Mouse (Mus musculus): Measurements from ENCODE around the gene Mtmr14. TPM values are rescaled to one million over a fixed set of nuclear protein-coding genes. Genes with fewer than 3 reads are reported as not detected.

Gene Mtmr14
- polyA plus RNA-seq, 1 experiment from 2014 or later: 23.1 TPM

GRCm38 (mm10) chr6:113235141-113235540, 2.5 kb upstream of the Mtmr14 start:
- Histone ChIP-seq H3K36me3 (ENCODE audit: control insufficient read depth, insufficient read depth) (peaks cover under 1% of the 10 kb centered on the region; the same call in 1 of the 2 replicates), H3K4me2 (ENCODE audit: low read depth, low read length) (no peak overlapping the region), H3K4me1 (ENCODE audit: control insufficient read depth, insufficient read depth, low read length) (peaks cover 12% of the 10 kb centered on the region), H3K9ac (ENCODE audit: low read length) (no peak overlapping the region), H3K27ac (ENCODE audit: low read length) (no peak overlapping the region), H3K27me3 (ENCODE audit: control insufficient read depth, insufficient read depth, low read length) (no peaks in the 10 kb centered on the region), H3K9me3 (replicated peaks; ENCODE audit: control insufficient read depth, low read length) (no peaks in the 10 kb centered on the region), H3K4me3 (ENCODE audit: low read length) (no peak overlapping the region)
- WGBS: 53% methylated on average over 5 of the region's 5 CpGs
- no peak for ATAC-seq (replicated peaks; ENCODE audit: extremely low read depth, insufficient read depth, low FRiP score)

DNA sequence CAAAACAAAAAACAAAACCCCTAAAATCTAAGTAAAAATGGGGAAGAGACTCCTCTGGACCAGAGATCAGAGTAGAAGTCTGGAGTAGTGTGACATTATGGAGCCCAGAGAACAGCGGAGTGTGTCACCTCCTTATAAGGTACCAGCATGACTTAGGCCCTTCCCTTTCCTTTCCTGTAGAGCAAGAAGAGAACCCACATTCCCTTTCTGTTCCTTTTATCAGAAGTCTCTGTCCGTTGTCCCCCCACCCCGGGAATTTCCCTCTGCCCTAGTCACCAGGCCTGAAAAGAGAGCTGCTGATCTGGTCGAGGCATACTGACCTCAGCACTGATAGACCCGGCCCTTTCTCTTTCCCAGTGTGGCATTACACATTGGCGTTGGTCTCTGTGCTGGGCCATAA, 799 bp downstream of the Mtmr14 start:
- peak overlapping the region; percentile 83 for H3K4me2 ChIP-seq (ENCODE audit: low read depth, low read length)
- no peaks in the 10 kb centered on the region for H3K27me3 ChIP-seq (ENCODE audit: control insufficient read depth, insufficient read depth, low read length)
- H3K27ac ChIP-seq (ENCODE audit: low read length): no peak overlapping the region
- H3K9me3 ChIP-seq (replicated peaks; ENCODE audit: control insufficient read depth, low read length): no peaks in the 10 kb centered on the region
- peaks cover 12% of the 10 kb centered on the region for H3K4me1 ChIP-seq (ENCODE audit: control insufficient read depth, insufficient read depth, low read length)
- ATAC-seq (replicated peaks; ENCODE audit: extremely low read depth, insufficient read depth, low FRiP score): no peak
- WGBS: 19% methylated on average over 6 of the region's 6 CpGs
- peak overlapping the region; percentile 96 for H3K9ac ChIP-seq (ENCODE audit: low read length)
- peak overlapping the region; percentile 98 for H3K4me3 ChIP-seq (ENCODE audit: low read length)
- H3K36me3 ChIP-seq (ENCODE audit: control insufficient read depth, insufficient read depth): peaks cover 14% of the 10 kb centered on the region; the same call in 1 of the 2 replicates

- Histone ChIP-seq H3K27ac (ENCODE audit: low read length) (no peak overlapping the region), H3K4me1 (ENCODE audit: control insufficient read depth, insufficient read depth, low read length) (peaks cover 9% of the 10 kb centered on the region), H3K27me3 (ENCODE audit: control insufficient read depth, insufficient read depth, low read length) (no peaks in the 10 kb centered on the region), H3K4me3 (ENCODE audit: low read length) (no peak overlapping the region), H3K4me2 (ENCODE audit: low read depth, low read length) (no peak overlapping the region), H3K9me3 (replicated peaks; ENCODE audit: control insufficient read depth, low read length) (no peaks in the 10 kb centered on the region), H3K9ac (ENCODE audit: low read length) (no peak overlapping the region), H3K36me3 (ENCODE audit: control insufficient read depth, insufficient read depth) (peaks cover 16% of the 10 kb centered on the region; the same call in 1 of the 2 replicates)
- ATAC-seq (replicated peaks; ENCODE audit: extremely low read depth, insufficient read depth, low FRiP score): no peak
- WGBS: 63% methylated on average over 1 of the region's 1 CpGs
These were observed 5.1 kb downstream of the Mtmr14 start for GRCm38 (mm10) chr6:113242753-113243152.

DNA sequence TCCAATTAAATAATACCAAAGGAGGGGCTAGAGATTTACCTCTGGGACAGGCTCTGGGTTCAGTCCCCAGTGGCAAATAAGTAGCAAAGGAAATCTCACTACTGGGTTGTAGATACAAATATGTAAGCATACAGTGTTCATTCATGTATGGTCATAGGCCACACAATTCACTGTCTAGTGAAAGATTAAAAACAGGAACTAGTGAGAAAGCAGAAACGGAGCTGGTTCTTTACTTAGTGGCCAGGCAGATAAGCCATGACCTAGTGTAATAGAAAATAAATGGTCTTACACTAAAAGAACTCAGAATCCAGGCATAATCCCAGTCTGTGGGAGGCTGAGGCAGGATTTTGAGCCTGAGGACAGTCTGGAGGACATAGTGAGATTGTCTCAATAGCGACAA, 7.9 kb downstream of the Mtmr14 start:
- ATAC-seq (replicated peaks; ENCODE audit: extremely low read depth, insufficient read depth, low FRiP score): no peak
- H3K4me3 ChIP-seq (ENCODE audit: low read length): no peak overlapping the region
- H3K4me2 ChIP-seq (ENCODE audit: low read depth, low read length): no peak overlapping the region
- H3K27ac ChIP-seq (ENCODE audit: low read length): no peak overlapping the region
- no peaks in the 10 kb centered on the region for H3K27me3 ChIP-seq (ENCODE audit: control insufficient read depth, insufficient read depth, low read length)
- 84% methylated on average over 2 of the region's 2 CpGs for WGBS
- H3K36me3 ChIP-seq (ENCODE audit: control insufficient read depth, insufficient read depth): peaks cover 11% of the 10 kb centered on the region; the same call in 1 of the 2 replicates
- no peaks in the 10 kb centered on the region for H3K4me1 ChIP-seq (ENCODE audit: control insufficient read depth, insufficient read depth, low read length)
- H3K9me3 ChIP-seq (replicated peaks; ENCODE audit: control insufficient read depth, low read length): no peaks in the 10 kb centered on the region
- H3K9ac ChIP-seq (ENCODE audit: low read length): no peak overlapping the region

DNA sequence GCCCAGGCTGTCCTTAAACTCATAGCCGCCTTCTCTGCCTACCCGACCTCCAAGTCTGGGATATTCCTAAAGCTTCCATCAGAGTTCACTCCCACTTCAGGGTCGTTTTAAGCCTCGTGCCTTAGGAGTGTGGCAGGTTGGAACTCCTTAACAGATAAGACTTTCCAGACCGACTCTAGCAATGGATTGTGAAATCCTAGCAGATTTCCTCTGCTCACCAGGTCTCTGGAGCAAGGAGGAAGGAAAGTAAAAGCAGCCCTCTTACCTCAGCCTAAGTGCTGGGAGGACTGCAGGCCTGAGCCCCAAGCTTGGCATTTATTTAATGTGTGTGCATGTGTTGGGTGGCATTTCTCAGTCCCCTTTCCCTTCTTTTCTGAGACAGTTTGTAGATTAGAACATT, 13.1 kb downstream of the Mtmr14 start:
- peaks cover 21% of the 10 kb centered on the region for H3K36me3 ChIP-seq (ENCODE audit: control insufficient read depth, insufficient read depth)
- 67% methylated on average over 5 of the region's 5 CpGs for WGBS
- no peak overlapping the region for H3K9ac ChIP-seq (ENCODE audit: low read length)
- H3K9me3 ChIP-seq (replicated peaks; ENCODE audit: control insufficient read depth, low read length): no peaks in the 10 kb centered on the region
- ATAC-seq (replicated peaks; ENCODE audit: extremely low read depth, insufficient read depth, low FRiP score): no peak
- H3K4me3 ChIP-seq (ENCODE audit: low read length): no peak overlapping the region
- no peak overlapping the region for H3K4me2 ChIP-seq (ENCODE audit: low read depth, low read length)
- H3K27me3 ChIP-seq (ENCODE audit: control insufficient read depth, insufficient read depth, low read length): no peaks in the 10 kb centered on the region
- no peaks in the 10 kb centered on the region for H3K4me1 ChIP-seq (ENCODE audit: control insufficient read depth, insufficient read depth, low read length)
- H3K27ac ChIP-seq (ENCODE audit: low read length): no peak overlapping the region

DNA sequence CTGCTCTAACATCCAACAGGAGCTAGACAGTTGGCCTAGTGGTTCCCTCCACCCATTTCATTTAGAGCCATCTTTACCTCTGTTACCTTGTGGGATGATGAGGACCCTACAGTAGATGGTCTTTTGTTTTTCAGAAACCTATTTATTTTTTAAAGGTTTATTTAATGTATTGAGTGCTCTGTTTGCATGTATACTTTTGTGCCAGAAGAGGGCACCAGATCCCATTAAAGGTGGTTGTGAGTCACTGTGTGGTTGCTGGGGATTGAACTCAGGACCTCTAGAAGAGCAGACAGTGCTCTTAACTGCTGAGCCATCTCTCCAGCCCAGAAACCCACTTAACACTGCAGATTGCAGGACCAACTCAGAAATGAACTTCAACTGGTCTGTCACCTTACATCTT, 14.3 kb downstream of the Mtmr14 start:
- Histone ChIP-seq H3K4me3 (ENCODE audit: low read length) (no peak overlapping the region), H3K4me2 (ENCODE audit: low read depth, low read length) (no peak overlapping the region), H3K36me3 (ENCODE audit: control insufficient read depth, insufficient read depth) (peaks cover 27% of the 10 kb centered on the region), H3K4me1 (ENCODE audit: control insufficient read depth, insufficient read depth, low read length) (no peaks in the 10 kb centered on the region), H3K9me3 (replicated peaks; ENCODE audit: control insufficient read depth, low read length) (no peaks in the 10 kb centered on the region), H3K27ac (ENCODE audit: low read length) (no peak overlapping the region), H3K9ac (ENCODE audit: low read length) (no peak overlapping the region), H3K27me3 (ENCODE audit: control insufficient read depth, insufficient read depth, low read length) (no peaks in the 10 kb centered on the region)
- ATAC-seq (replicated peaks; ENCODE audit: extremely low read depth, insufficient read depth, low FRiP score): no peak

- no peaks in the 10 kb centered on the region for H3K4me1 ChIP-seq (ENCODE audit: control insufficient read depth, insufficient read depth, low read length)
- no peaks in the 10 kb centered on the region for H3K9me3 ChIP-seq (replicated peaks; ENCODE audit: control insufficient read depth, low read length)
- H3K9ac ChIP-seq (ENCODE audit: low read length): no peak overlapping the region
- H3K36me3 ChIP-seq (ENCODE audit: control insufficient read depth, insufficient read depth): peaks cover 42% of the 10 kb centered on the region
- no peak overlapping the region for H3K27ac ChIP-seq (ENCODE audit: low read length)
- no peak overlapping the region for H3K4me3 ChIP-seq (ENCODE audit: low read length)
- no peak overlapping the region for H3K4me2 ChIP-seq (ENCODE audit: low read depth, low read length)
- H3K27me3 ChIP-seq (ENCODE audit: control insufficient read depth, insufficient read depth, low read length): no peaks in the 10 kb centered on the region
- ATAC-seq (replicated peaks; ENCODE audit: extremely low read depth, insufficient read depth, low FRiP score): no peak
These were observed 17.3 kb downstream of the Mtmr14 start for GRCm38 (mm10) chr6:113254899-113255298.

- no peaks in the 10 kb centered on the region for H3K9me3 ChIP-seq (replicated peaks; ENCODE audit: control insufficient read depth, low read length)
- H3K27ac ChIP-seq (ENCODE audit: low read length): no peak overlapping the region
- whole genome bisulfite sequencing: 79% methylated on average over 8 of the region's 8 CpGs
- no peak for ATAC-seq (replicated peaks; ENCODE audit: extremely low read depth, insufficient read depth, low FRiP score)
- H3K36me3 ChIP-seq (ENCODE audit: control insufficient read depth, insufficient read depth): peaks cover 54% of the 10 kb centered on the region
- H3K9ac ChIP-seq (ENCODE audit: low read length): no peak overlapping the region
- H3K27me3 ChIP-seq (ENCODE audit: control insufficient read depth, insufficient read depth, low read length): no peaks in the 10 kb centered on the region
- no peak overlapping the region for H3K4me3 ChIP-seq (ENCODE audit: low read length)
- no peaks in the 10 kb centered on the region for H3K4me1 ChIP-seq (ENCODE audit: control insufficient read depth, insufficient read depth, low read length)
- no peak overlapping the region for H3K4me2 ChIP-seq (ENCODE audit: low read depth, low read length)
These were observed 23.7 kb downstream of the Mtmr14 start for GRCm38 (mm10) chr6:113261174-113261858.

DNA sequence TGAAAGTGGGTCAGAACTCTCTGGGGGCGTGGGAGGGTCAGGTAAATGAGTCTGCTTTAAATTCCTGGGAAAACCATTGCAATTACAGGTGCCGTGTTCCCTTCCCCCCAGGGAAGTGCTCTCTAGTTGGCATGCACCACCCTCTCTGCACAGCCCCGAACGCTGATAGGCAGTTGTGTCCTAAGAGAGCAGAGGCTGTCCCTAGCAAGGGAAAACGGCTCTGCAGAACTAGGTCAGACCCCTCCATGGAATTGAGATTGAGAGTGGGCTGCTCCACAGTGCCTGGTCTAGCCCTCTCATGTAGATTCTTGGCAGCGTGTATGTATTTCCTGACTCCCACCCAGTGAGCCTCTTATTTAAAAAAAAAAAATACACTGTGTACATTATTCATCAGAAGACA, 25.9 kb downstream of the Mtmr14 start:
- no peak overlapping the region for H3K4me3 ChIP-seq (ENCODE audit: low read length)
- H3K9ac ChIP-seq (ENCODE audit: low read length): no peak overlapping the region
- no peaks in the 10 kb centered on the region for H3K27me3 ChIP-seq (ENCODE audit: control insufficient read depth, insufficient read depth, low read length)
- 78% methylated on average over 6 of the region's 6 CpGs for WGBS
- H3K4me2 ChIP-seq (ENCODE audit: low read depth, low read length): no peak overlapping the region
- H3K4me1 ChIP-seq (ENCODE audit: control insufficient read depth, insufficient read depth, low read length): no peaks in the 10 kb centered on the region
- no peak overlapping the region for H3K27ac ChIP-seq (ENCODE audit: low read length)
- no peaks in the 10 kb centered on the region for H3K9me3 ChIP-seq (replicated peaks; ENCODE audit: control insufficient read depth, low read length)
- H3K36me3 ChIP-seq (ENCODE audit: control insufficient read depth, insufficient read depth): peaks cover 51% of the 10 kb centered on the region
- no peak for ATAC-seq (replicated peaks; ENCODE audit: extremely low read depth, insufficient read depth, low FRiP score)

All from heart, embryonic 16.5 days (tissue).